Mouse (Mus musculus) hindbrain, embryonic 15.5 days (tissue): ENCODE data around the gene Ncoa3. TPM values are rescaled to one million over a fixed set of nuclear protein-coding genes. Genes with fewer than 3 reads are reported as not detected.
A peak's percentile ranks its signal among the peaks of the same experiment; 100 is the strongest.
"Not testable (repeated sequence)": the region's sequence is repeated elsewhere in the genome, so short reads cannot be mapped to it uniquely, and the experiment has no call there.

Source experiments
- ATAC-seq: fragments of 200-750 bp; cut with Nextera tagmentation; 2 replicates; pipeline ENCODE4 v1.8.0; 2017; ENCODE audit warnings: low read depth, moderate number of reproducible peaks, moderate TSS enrichment; ENCODE audit not compliant: low FRiP score
- H3K27ac ChIP-seq: fragments of 300-500 bp; sonication (generic); replicated peaks from 2 replicates; pipeline ENCODE4 v1.5.1; 2015; ENCODE audit warnings: mild to moderate bottlenecking, inconsistent platforms
- H3K27me3 ChIP-seq: fragments of 300-500 bp; sonication (generic); 2 replicates; pipeline ENCODE4 v1.6.1; 2015; ENCODE audit warnings: control low read depth, inconsistent platforms
- H3K36me3 ChIP-seq: fragments of 300-500 bp; sonication (generic); 2 replicates; pipeline ENCODE4 v1.6.1; 2015; ENCODE audit warnings: control low read depth, inconsistent platforms
- H3K4me1 ChIP-seq: fragments of 300-500 bp; sonication (generic); replicated peaks from 2 replicates; pipeline ENCODE4 v1.6.1; 2015; ENCODE audit warnings: control low read depth, inconsistent platforms
- H3K4me2 ChIP-seq: fragments of 300-500 bp; sonication (generic); 2 replicates; pipeline ENCODE4 v1.6.1; 2015; ENCODE audit warnings: moderate library complexity, mild to moderate bottlenecking, inconsistent platforms
- H3K4me3 ChIP-seq: fragments of 300-500 bp; sonication (generic); 2 replicates; pipeline ENCODE4 v1.5.1; 2015; ENCODE audit warnings: mild to moderate bottlenecking, inconsistent platforms
- H3K9ac ChIP-seq: fragments of 300-500 bp; sonication (generic); 2 replicates; pipeline ENCODE4 v1.6.1; 2015; ENCODE audit warnings: inconsistent platforms
- H3K9me3 ChIP-seq: fragments of 300-500 bp; sonication (generic); 2 replicates; pipeline ENCODE4 v1.6.1; 2016; ENCODE audit warnings: control low read depth, inconsistent platforms
- WGBS: fragments of 180-500 bp; shearing (Covaris S2); methylation state at CpG from one replicate; pipeline ENCODE4 v1.1.7; 2015; 5-methylcytosine and 5-hydroxymethylcytosine counted together
- polyA plus RNA-seq: library from polyadenylated mRNA; unstranded; fragments of >200 nt; fragmentation: Nextera tagmentation; extraction: Ambion mirVana; gene quantifications from 2 replicates; pipeline ENCODE4 v1.2.1, GENCODE M21; 2015

Ncoa3 gene
- polyA plus RNA-seq, 1 experiment from 2014 or later: 14.0 TPM

- Histone ChIP-seq H3K4me1 (0 out of 2 replicates have a peak, but pooled peaks cover 5% of the 10 kb centered on the region), H3K27ac (no peak overlapping the region), H3K4me3 (no peak overlapping the region), H3K27me3 (no peaks in the 10 kb centered on the region), H3K36me3 (no peaks in the 10 kb centered on the region), H3K9me3 (no peaks in the 10 kb centered on the region), H3K9ac (no peak overlapping the region), H3K4me2 (no peak overlapping the region)
- ATAC-seq: no peak
- WGBS: 84% methylated on average over 7 of the region's 7 CpGs
Measured at GRCm38 (mm10) chr2:166084111-166084510, 91.7 kb downstream of the Ncoa3 start.

- not testable (repeated sequence) for H3K4me3 ChIP-seq, H3K9ac ChIP-seq, H3K27me3 ChIP-seq, H3K27ac ChIP-seq, H3K4me2 ChIP-seq, H3K36me3 ChIP-seq, ATAC-seq, H3K4me1 ChIP-seq, H3K9me3 ChIP-seq
- WGBS: 37% methylated on average over 6 of the region's 6 CpGs
Measured at GRCm38 (mm10) chr2:166084964-166085363, 92.5 kb downstream of the Ncoa3 start.

GRCm38 (mm10) chr2:166085780-166086179 is 93.3 kb downstream of the Ncoa3 start:
- Histone ChIP-seq H3K27ac (no peak overlapping the region), H3K4me3 (no peak overlapping the region), H3K9ac (no peak overlapping the region), H3K27me3 (no peaks in the 10 kb centered on the region), H3K4me2 (no peak overlapping the region), H3K4me1 (peaks cover 5% of the 10 kb centered on the region; the same call in 1 of the 2 replicates), H3K9me3 (no peaks in the 10 kb centered on the region), H3K36me3 (no peaks in the 10 kb centered on the region)
- ATAC-seq: no peak
- 94% methylated on average over 10 of the region's 10 CpGs for WGBS

- H3K9me3 ChIP-seq: no peaks in the 10 kb centered on the region
- WGBS: 88% methylated on average over 29 of the region's 29 CpGs
Measured at GRCm38 (mm10) chr2:166086457-166087233, 94.2 kb downstream of the Ncoa3 start.

GRCm38 (mm10) chr2:166088991-166089390 is 96.6 kb downstream of the Ncoa3 start:
- Histone ChIP-seq H3K27ac (no peak overlapping the region), H3K4me2 (no peak overlapping the region), H3K27me3 (no peaks in the 10 kb centered on the region), H3K9me3 (no peaks in the 10 kb centered on the region), H3K9ac (no peak overlapping the region), H3K4me1 (no peaks in the 10 kb centered on the region; the same call in 1 of the 2 replicates), H3K36me3 (peaks cover 14% of the 10 kb centered on the region), H3K4me3 (no peak overlapping the region)
- ATAC-seq: no peak
- 84% methylated on average over 9 of the region's 9 CpGs for whole genome bisulfite sequencing

More at GRCm38 (mm10) chr2:166086457-166087233, 94.2 kb downstream of the Ncoa3 start:
- no peak overlapping the region for H3K4me3 ChIP-seq
- no peaks in the 10 kb centered on the region for H3K36me3 ChIP-seq
- no peak overlapping the region for H3K4me2 ChIP-seq
- H3K27me3 ChIP-seq: no peaks in the 10 kb centered on the region
- H3K27ac ChIP-seq: no peak overlapping the region
- peaks cover 5% of the 10 kb centered on the region; the same call in 1 of the 2 replicates for H3K4me1 ChIP-seq
- H3K9ac ChIP-seq: no peak overlapping the region
- no peak for ATAC-seq

- no peak for ATAC-seq
- no peak overlapping the region for H3K9ac ChIP-seq
- H3K4me3 ChIP-seq: no peak overlapping the region
- H3K27ac ChIP-seq: no peak overlapping the region
- peaks cover 14% of the 10 kb centered on the region for H3K36me3 ChIP-seq
- H3K9me3 ChIP-seq: no peaks in the 10 kb centered on the region
- no peak overlapping the region for H3K4me2 ChIP-seq
- no peaks in the 10 kb centered on the region; the same call in 1 of the 2 replicates for H3K4me1 ChIP-seq
- no peaks in the 10 kb centered on the region for H3K27me3 ChIP-seq
- WGBS: 43% methylated on average over 7 of the region's 7 CpGs
Measured at GRCm38 (mm10) chr2:166090131-166090581, 97.7 kb downstream of the Ncoa3 start.

- H3K27me3 ChIP-seq: no peaks in the 10 kb centered on the region
- H3K9ac ChIP-seq: no peak overlapping the region
- ATAC-seq: no peak
- no peak overlapping the region for H3K4me2 ChIP-seq
- no peak overlapping the region for H3K4me3 ChIP-seq
- no peak overlapping the region for H3K27ac ChIP-seq
- no peaks in the 10 kb centered on the region for H3K9me3 ChIP-seq
- H3K36me3 ChIP-seq: peaks cover 14% of the 10 kb centered on the region
- no peaks in the 10 kb centered on the region; the same call in 1 of the 2 replicates for H3K4me1 ChIP-seq
Measured at GRCm38 (mm10) chr2:166091599-166091998, 99.2 kb downstream of the Ncoa3 start.

- 97% methylated on average over 6 of the region's 6 CpGs for WGBS
- H3K27me3 ChIP-seq: no peaks in the 10 kb centered on the region
Measured at GRCm38 (mm10) chr2:166092412-166092811, 100.0 kb downstream of the Ncoa3 start.

GRCm38 (mm10) chr2:166096300-166096699 is 103.9 kb downstream of the Ncoa3 start:
- Histone ChIP-seq H3K27ac (no peak overlapping the region), H3K27me3 (no peaks in the 10 kb centered on the region), H3K9me3 (no peaks in the 10 kb centered on the region), H3K4me2 (no peak overlapping the region), H3K4me1 (peaks cover 28% of the 10 kb centered on the region), H3K4me3 (no peak overlapping the region), H3K9ac (no peak overlapping the region), H3K36me3 (peaks cover 14% of the 10 kb centered on the region)
- WGBS: 89% methylated on average over 6 of the region's 6 CpGs
- ATAC-seq: no peak

More at GRCm38 (mm10) chr2:166092412-166092811, 100.0 kb downstream of the Ncoa3 start:
- Histone ChIP-seq H3K27ac (no peak overlapping the region), H3K36me3 (peaks cover 14% of the 10 kb centered on the region), H3K9me3 (no peaks in the 10 kb centered on the region), H3K4me1 (no peaks in the 10 kb centered on the region; the same call in 1 of the 2 replicates), H3K4me3 (no peak overlapping the region), H3K4me2 (no peak overlapping the region), H3K9ac (no peak overlapping the region)
- ATAC-seq: no peak

- Histone ChIP-seq H3K4me3 (no peak overlapping the region), H3K9me3 (no peaks in the 10 kb centered on the region), H3K27ac (no peak overlapping the region), H3K4me1 (peaks cover 29% of the 10 kb centered on the region), H3K27me3 (no peaks in the 10 kb centered on the region), H3K9ac (no peak overlapping the region), H3K36me3 (peaks cover 14% of the 10 kb centered on the region), H3K4me2 (no peak overlapping the region)
- no peak for ATAC-seq
- WGBS: 100% methylated on average over 1 of the region's 1 CpGs
Measured at GRCm38 (mm10) chr2:166096834-166097233, 104.4 kb downstream of the Ncoa3 start.

- Histone ChIP-seq H3K4me1 (peaks cover 29% of the 10 kb centered on the region), H3K9me3 (no peaks in the 10 kb centered on the region), H3K4me2 (no peak overlapping the region), H3K4me3 (no peak overlapping the region), H3K36me3 (peaks cover 11% of the 10 kb centered on the region), H3K27me3 (no peaks in the 10 kb centered on the region), H3K9ac (no peak overlapping the region), H3K27ac (0 out of 2 replicates have a peak overlapping the region, but pooled peaks have one; percentile 3)
- WGBS: 65% methylated on average over 18 of the region's 18 CpGs
- ATAC-seq: no peak
Measured at GRCm38 (mm10) chr2:166097443-166098291, 105.2 kb downstream of the Ncoa3 start.
